Mouse (Mus musculus) bone marrow macrophage, adult 2 months (primary cell): ENCODE measurements around the gene Ptpn3. TPM values are rescaled to one million over a fixed set of nuclear protein-coding genes. Genes with fewer than 3 reads are reported as not detected.

ENCODE experiments used
- H3K27ac ChIP-seq: 2 replicates; pipeline ENCODE4 v1.5.1; 2012; ENCODE audit warnings: low read depth, low read length; ENCODE audit not compliant: insufficient read depth
- H3K4me1 ChIP-seq: 2 replicates; pipeline ENCODE4 v1.6.1; 2012; ENCODE audit warnings: low read length; ENCODE audit not compliant: control insufficient read depth, insufficient read depth
- H3K4me3 ChIP-seq: 2 replicates; pipeline ENCODE4 v1.5.1; 2012; ENCODE audit warnings: mild to moderate bottlenecking, low read length, moderate library complexity; ENCODE audit not compliant: insufficient read depth
- CTCF ChIP-seq: IDR thresholded peaks from 2 replicates; pipeline ENCODE4 v1.5.1; 2012; ENCODE audit warnings: low read depth, mild to moderate bottlenecking, low read length, moderate library complexity
- POLR2A ChIP-seq: IDR thresholded peaks from 2 replicates; pipeline ENCODE4 v1.6.1; 2012; ENCODE audit warnings: mild to moderate bottlenecking, low read depth, low read length, borderline replicate concordance
- polyA plus RNA-seq: library from polyadenylated mRNA; stranded (reverse); fragments of >200 nt; gene quantifications from 2 replicates; pipeline ENCODE4 v1.2.4, GENCODE M21; 2012; ENCODE audit not compliant: missing spikeins, insufficient read depth, insufficient read length

Gene Ptpn3
- polyA plus RNA-seq, 1 experiment = 0.27 TPM

GRCm38 (mm10) chr4:57228601-57229520 lies 72.8 kb downstream of the Ptpn3 start:
- Histone ChIP-seq H3K4me1 (no peaks in the 10 kb centered on the region), H3K27ac (no peak overlapping the region), H3K4me3 (no peak overlapping the region)
- TF ChIP-seq POLR2A (no peak), CTCF (no peak)

GRCm38 (mm10) chr4:57224776-57225175 lies 76.9 kb downstream of the Ptpn3 start:
- Histone ChIP-seq H3K4me1 (no peaks in the 10 kb centered on the region), H3K27ac (no peak overlapping the region), H3K4me3 (no peak overlapping the region)
- TF ChIP-seq POLR2A (no peak), CTCF (no peak)

GRCm38 (mm10) chr4:57217746-57218145 lies 83.9 kb downstream of the Ptpn3 start:
- Histone ChIP-seq H3K4me3 (no peak overlapping the region), H3K27ac (no peak overlapping the region), H3K4me1 (no peaks in the 10 kb centered on the region)
- no peak for TF ChIP-seq CTCF
- no peak for TF ChIP-seq POLR2A

- H3K4me3 ChIP-seq = no peak overlapping the region
- TF ChIP-seq CTCF (no peak), POLR2A (no peak)
Measured at GRCm38 (mm10) chr4:57216535-57216934, 85.1 kb downstream of the Ptpn3 start.

GRCm38 (mm10) chr4:57214852-57215251 lies 86.8 kb downstream of the Ptpn3 start:
- Histone ChIP-seq H3K4me1 (no peaks in the 10 kb centered on the region), H3K27ac (no peak overlapping the region), H3K4me3 (no peak overlapping the region)
- TF ChIP-seq CTCF = no peak
- TF ChIP-seq POLR2A = no peak

More at GRCm38 (mm10) chr4:57216535-57216934, 85.1 kb downstream of the Ptpn3 start:
- Histone ChIP-seq H3K4me1 (no peaks in the 10 kb centered on the region), H3K27ac (no peak overlapping the region)

GRCm38 (mm10) chr4:57214114-57214513 lies 87.5 kb downstream of the Ptpn3 start:
- no peak overlapping the region for H3K4me3 ChIP-seq
- no peaks in the 10 kb centered on the region for H3K4me1 ChIP-seq
- H3K27ac ChIP-seq = no peak overlapping the region
- no peak for TF ChIP-seq CTCF
- no peak for TF ChIP-seq POLR2A

- Histone ChIP-seq H3K27ac (no peak overlapping the region), H3K4me3 (no peak overlapping the region), H3K4me1 (no peaks in the 10 kb centered on the region)
- TF ChIP-seq CTCF = no peak
- no peak for TF ChIP-seq POLR2A
Measured at GRCm38 (mm10) chr4:57211706-57212105, 89.9 kb downstream of the Ptpn3 start.

GRCm38 (mm10) chr4:57205908-57206307 lies 95.7 kb downstream of the Ptpn3 start:
- TF ChIP-seq POLR2A = no peak
- no peak for TF ChIP-seq CTCF
- H3K27ac ChIP-seq = no peak overlapping the region
- no peak overlapping the region for H3K4me3 ChIP-seq
- no peaks in the 10 kb centered on the region for H3K4me1 ChIP-seq

GRCm38 (mm10) chr4:57204780-57205179 lies 96.9 kb downstream of the Ptpn3 start:
- TF ChIP-seq POLR2A (no peak), CTCF (no peak)
- Histone ChIP-seq H3K4me3 (no peak overlapping the region), H3K4me1 (no peaks in the 10 kb centered on the region)

GRCm38 (mm10) chr4:57202660-57203361 lies 98.8 kb downstream of the Ptpn3 start:
- Histone ChIP-seq H3K27ac (no peak overlapping the region), H3K4me3 (no peak overlapping the region), H3K4me1 (no peaks in the 10 kb centered on the region)
- no peak for TF ChIP-seq CTCF
- no peak for TF ChIP-seq POLR2A

More at GRCm38 (mm10) chr4:57204780-57205179, 96.9 kb downstream of the Ptpn3 start:
- no peak overlapping the region for H3K27ac ChIP-seq
